Mouse (Mus musculus) myocyte (in vitro differentiated cells): ENCODE results near the gene Chmp2a. TPM values are rescaled to one million over a fixed set of nuclear protein-coding genes. Genes with fewer than 3 reads are reported as not detected.

ENCODE experiments used
- H3K27me3 ChIP-seq: one replicate; pipeline ENCODE4 v1.6.1; 2011; ENCODE audit not compliant: control insufficient read depth, insufficient read depth, insufficient read length
- H3K36me3 ChIP-seq: one replicate; pipeline ENCODE4 v1.6.1; 2011; ENCODE audit not compliant: control insufficient read depth, insufficient read depth
- H3K4me2 ChIP-seq: one replicate; pipeline ENCODE4 v1.6.1; 2011; ENCODE audit warnings: low read depth, control low read depth
- H3K4me3 ChIP-seq: one replicate; pipeline ENCODE4 v1.5.1; 2011; ENCODE audit warnings: mild to moderate bottlenecking, control low read depth, moderate library complexity
- H3K79me2 ChIP-seq: one replicate; pipeline ENCODE4 v1.6.1; 2011; ENCODE audit not compliant: control insufficient read depth, insufficient read depth
- H3ac ChIP-seq: one replicate; pipeline ENCODE4 v1.6.1; 2011; ENCODE audit not compliant: control insufficient read depth, insufficient read length
- CEBPB ChIP-seq: IDR thresholded peaks from 2 replicates; pipeline ENCODE4 v1.6.1; 2011; ENCODE audit warnings: mild to moderate bottlenecking, moderate library complexity; ENCODE audit not compliant: poor library complexity, insufficient read depth, severe bottlenecking
- E2F4 ChIP-seq: IDR thresholded peaks from one replicate; pipeline ENCODE4 v1.6.1; 2011; ENCODE audit warnings: mild to moderate bottlenecking, control low read depth, moderate library complexity; ENCODE audit not compliant: insufficient read depth
- MAX ChIP-seq: IDR thresholded peaks from one replicate; pipeline ENCODE4 v1.6.1; 2011; ENCODE audit warnings: low read depth, mild to moderate bottlenecking, control low read depth
- MYOD1 ChIP-seq, 3 experiments: IDR thresholded peaks; one replicate each; pipeline ENCODE4 v1.6.1; 2011; ENCODE audit warnings: control low read depth in 2 of 3, low read depth in 2 of 3, mild to moderate bottlenecking in 2 of 3, moderate library complexity in 1 of 3; ENCODE audit not compliant: insufficient read length in 2 of 3, control insufficient read depth in 1 of 3
- MYOG ChIP-seq, 3 experiments: IDR thresholded peaks; one replicate each; pipeline ENCODE4 v1.6.1; 2011; ENCODE audit warnings: control low read depth in 2 of 3, low read depth in 2 of 3, mild to moderate bottlenecking in 2 of 3; ENCODE audit not compliant: insufficient read length in 2 of 3, control insufficient read depth in 1 of 3, insufficient read depth in 1 of 3
- POLR2A ChIP-seq: IDR thresholded peaks from one replicate; pipeline ENCODE4 v1.6.1; 2011; ENCODE audit warnings: low read depth, mild to moderate bottlenecking, control low read depth, moderate library complexity; ENCODE audit not compliant: insufficient read length
- POLR2AphosphoS2 ChIP-seq: IDR thresholded peaks from one replicate; pipeline ENCODE4 v1.6.1; 2011; ENCODE audit warnings: low read depth, control low read depth; ENCODE audit not compliant: insufficient read length
- REST ChIP-seq: IDR thresholded peaks from one replicate; pipeline ENCODE4 v1.6.1; 2011; ENCODE audit warnings: mild to moderate bottlenecking, control low read depth, moderate library complexity; ENCODE audit not compliant: insufficient read depth, insufficient read length
- SRF ChIP-seq: IDR thresholded peaks from one replicate; pipeline ENCODE4 v1.6.1; 2011; ENCODE audit warnings: low read depth; ENCODE audit not compliant: control insufficient read depth, insufficient read length
- TCF12 ChIP-seq: IDR thresholded peaks from one replicate; pipeline ENCODE4 v1.6.1; 2011; ENCODE audit warnings: mild to moderate bottlenecking, control low read depth; ENCODE audit not compliant: poor library complexity, insufficient read depth, severe bottlenecking
- TCF3 ChIP-seq: IDR thresholded peaks from one replicate; pipeline ENCODE4 v1.6.1; 2011; ENCODE audit warnings: low read depth, control low read depth; ENCODE audit not compliant: insufficient read length
- USF1 ChIP-seq: IDR thresholded peaks from one replicate; pipeline ENCODE4 v1.6.1; 2011; ENCODE audit warnings: low read depth, mild to moderate bottlenecking, control low read depth, moderate library complexity
- polyA plus RNA-seq: library from polyadenylated mRNA; unstranded; fragments of >200 nt; fragmentation: generic; extraction: Trizol; gene quantifications from one replicate; pipeline ENCODE4 v1.2.1, GENCODE M21; 2012; ENCODE audit warnings: missing spikeins

Gene Chmp2a
- polyA plus RNA-seq, 1 experiment: 189 TPM

DNA sequence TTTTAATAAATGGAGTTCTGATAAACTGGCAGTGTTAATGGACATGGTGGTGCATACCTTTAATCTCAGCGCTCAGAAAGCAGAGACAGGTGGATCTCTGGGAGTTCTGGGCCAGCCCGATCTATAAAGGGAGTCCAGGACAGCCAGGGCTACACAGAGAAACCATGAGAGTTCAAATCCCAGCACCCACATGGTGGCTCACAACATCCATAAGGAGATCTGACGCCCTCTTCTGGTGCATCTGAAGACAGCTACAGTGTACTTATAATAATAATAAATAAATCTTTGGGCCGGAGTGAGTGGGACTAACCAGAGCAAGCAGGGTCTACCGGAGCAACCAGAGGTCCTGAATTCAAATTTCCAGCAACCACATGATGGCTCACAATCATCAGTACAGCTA is 31.2 kb downstream of the Chmp2a start:
- Histone ChIP-seq H3K27me3 (no peaks in the 10 kb centered on the region), H3ac (no peak overlapping the region), H3K4me3 (no peak overlapping the region), H3K36me3 (no peaks in the 10 kb centered on the region), H3K79me2 (peaks cover 4% of the 10 kb centered on the region), H3K4me2 (no peak overlapping the region)
- TF ChIP-seq TCF3: no peak
- no peak for TF ChIP-seq SRF
- TF ChIP-seq MAX: no peak

DNA sequence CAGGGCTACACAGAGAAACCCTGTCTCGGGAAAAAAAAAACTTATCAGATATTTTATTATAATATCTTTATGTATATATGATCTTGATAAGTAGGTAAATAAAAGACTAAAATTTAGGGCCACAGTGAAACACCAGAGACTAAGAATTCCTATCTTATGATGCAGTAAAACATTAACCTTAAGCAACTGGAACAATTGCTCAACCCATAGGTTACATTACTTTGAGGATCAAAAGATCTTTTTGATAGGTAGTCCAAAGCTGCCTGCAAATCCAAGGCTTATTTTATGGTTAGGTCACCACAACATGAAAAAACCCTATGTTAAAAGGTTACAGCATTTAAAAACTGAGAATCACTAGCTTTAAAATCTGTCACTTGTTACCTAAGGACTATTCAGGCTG is 33.0 kb downstream of the Chmp2a start:
- TF ChIP-seq TCF3 (no peak), USF1 (no peak), MAX (no peak), MYOG (IDR thresholded peaks at IDR 0.05; ENCODE audit: control insufficient read depth in 1 of 3, insufficient read depth in 1 of 3, insufficient read length in 2 of 3, low read depth in 2 of 3) (no peak), CEBPB (no peak), SRF (no peak), MYOD1 (IDR thresholded peaks at IDR 0.05; ENCODE audit: control insufficient read depth in 1 of 3, insufficient read length in 2 of 3, low read depth in 2 of 3) (no peak), REST (no peak), E2F4 (no peak), POLR2A (no peak), POLR2AphosphoS2 (no peak), TCF12 (no peak)
- Histone ChIP-seq H3K27me3 (no peaks in the 10 kb centered on the region), H3K4me3 (no peak overlapping the region)

DNA sequence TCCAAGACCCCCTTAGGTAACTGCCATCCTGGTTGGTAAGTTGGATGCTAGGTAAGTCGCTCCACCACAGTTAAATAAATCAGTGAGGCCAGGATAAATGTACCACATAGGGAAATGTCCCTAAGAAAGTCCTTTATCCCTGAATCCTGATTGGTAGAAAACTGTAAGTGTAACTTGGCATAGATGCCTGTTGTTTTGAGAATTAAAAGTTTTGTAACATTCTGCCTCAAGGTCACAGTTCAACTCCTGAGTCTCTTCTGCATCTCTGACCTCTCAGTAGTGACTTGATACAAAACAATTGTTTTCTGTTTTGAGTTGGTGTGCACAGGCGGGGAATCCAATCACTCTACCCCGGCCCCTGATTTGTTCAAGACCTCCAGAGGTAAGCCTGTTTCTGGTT is 35.8 kb downstream of the Chmp2a start, which contains the start of gene Trim28:
Trim28 (plus strand) TSS at position 264 of the 400 bp plus-strand sequence.
- Histone ChIP-seq H3K36me3 (no peaks in the 10 kb centered on the region), H3K79me2 (no peaks in the 10 kb centered on the region), H3K4me2 (no peak within 1 kb of the TSS), H3K4me3 (no peak within 1 kb of the TSS), H3ac (no peak within 1 kb of the TSS), H3K27me3 (no peaks in the 10 kb centered on the region)
- TF ChIP-seq MAX (no peak), POLR2AphosphoS2 (no peak), SRF (no peak), CEBPB (no peak), POLR2A (no peak), TCF12 (no peak), USF1 (no peak), E2F4 (no peak), MYOG (IDR thresholded peaks at IDR 0.05; ENCODE audit: control insufficient read depth in 1 of 3, insufficient read depth in 1 of 3, insufficient read length in 2 of 3, low read depth in 2 of 3) (no peak), TCF3 (no peak), REST (no peak), MYOD1 (IDR thresholded peaks at IDR 0.05; ENCODE audit: control insufficient read depth in 1 of 3, insufficient read length in 2 of 3, low read depth in 2 of 3) (no peak)

More for the DNA sequence above, 33.0 kb downstream of the Chmp2a start:
- H3K36me3 ChIP-seq: no peaks in the 10 kb centered on the region
- no peak overlapping the region for H3K4me2 ChIP-seq
- no peak overlapping the region for H3ac ChIP-seq
- no peaks in the 10 kb centered on the region for H3K79me2 ChIP-seq

DNA sequence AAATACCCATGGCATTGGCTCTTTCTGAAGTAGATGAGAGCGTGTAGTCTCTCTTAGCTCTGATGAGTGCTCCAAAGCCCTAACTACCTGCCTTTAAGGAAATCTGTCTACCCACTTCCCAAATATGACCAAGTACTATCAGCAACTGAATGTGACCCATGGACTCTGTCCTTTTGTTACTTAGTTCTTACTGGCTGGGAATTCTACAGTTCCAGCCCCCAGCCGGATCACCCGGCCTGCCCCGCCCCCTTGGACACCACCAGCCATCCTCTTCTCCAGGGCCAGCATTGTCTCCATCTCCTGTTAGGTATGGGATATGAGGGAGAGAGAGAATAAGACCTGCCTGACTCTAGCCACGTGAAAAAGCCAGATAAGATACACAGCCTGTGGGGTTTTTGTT is 36.6 kb downstream of the Chmp2a start, which contains the start of gene Slc27a5:
Slc27a5 (minus strand) TSS at position 140 of the 400 bp plus-strand sequence.
- H3K27me3 ChIP-seq: no peaks in the 10 kb centered on the region
- H3K4me3 ChIP-seq: no peak within 1 kb of the TSS
- no peaks in the 10 kb centered on the region for H3K36me3 ChIP-seq
- TF ChIP-seq REST: no peak
- TF ChIP-seq POLR2AphosphoS2: no peak
- no peak for TF ChIP-seq MYOG (IDR thresholded peaks at IDR 0.05; ENCODE audit: control insufficient read depth in 1 of 3, insufficient read depth in 1 of 3, insufficient read length in 2 of 3, low read depth in 2 of 3)
- no peak for TF ChIP-seq SRF
- no peak for TF ChIP-seq MYOD1 (IDR thresholded peaks at IDR 0.05; ENCODE audit: control insufficient read depth in 1 of 3, insufficient read length in 2 of 3, low read depth in 2 of 3)
- TF ChIP-seq MAX: no peak
- no peaks in the 10 kb centered on the region for H3K79me2 ChIP-seq
- no peak within 1 kb of the TSS for H3ac ChIP-seq
- no peak within 1 kb of the TSS for H3K4me2 ChIP-seq

DNA sequence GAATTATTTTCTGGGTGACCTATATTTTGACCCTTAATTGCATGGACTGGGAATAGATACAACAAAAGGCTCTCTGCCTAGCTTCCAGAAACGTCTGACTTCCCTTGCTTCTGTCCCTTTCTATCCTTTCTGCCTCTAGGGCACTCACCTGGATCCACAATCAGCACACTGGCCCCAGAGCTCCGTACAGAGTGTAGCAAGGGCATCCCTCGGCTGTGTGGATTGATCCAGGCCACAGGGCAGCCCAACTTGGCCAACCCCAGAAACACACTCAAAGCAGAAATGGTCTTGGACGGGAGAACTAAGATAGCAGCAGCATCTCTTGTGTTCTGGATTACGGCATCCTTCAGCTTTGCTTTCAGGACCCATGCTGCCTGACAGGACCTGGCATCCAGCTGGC is 37.4 kb downstream of the Chmp2a start:
- H3K79me2 ChIP-seq: no peaks in the 10 kb centered on the region
- no peak overlapping the region for H3K4me2 ChIP-seq
- no peak overlapping the region for H3ac ChIP-seq
- no peak for TF ChIP-seq POLR2A
- TF ChIP-seq MYOG (IDR thresholded peaks at IDR 0.05; ENCODE audit: control insufficient read depth in 1 of 3, insufficient read depth in 1 of 3, insufficient read length in 2 of 3, low read depth in 2 of 3): no peak
- TF ChIP-seq MYOD1 (IDR thresholded peaks at IDR 0.05; ENCODE audit: control insufficient read depth in 1 of 3, insufficient read length in 2 of 3, low read depth in 2 of 3): no peak
- TF ChIP-seq SRF: no peak
- TF ChIP-seq E2F4: no peak
- TF ChIP-seq TCF12: no peak
- TF ChIP-seq POLR2AphosphoS2: no peak
- no peak for TF ChIP-seq TCF3
- no peak for TF ChIP-seq MAX
- TF ChIP-seq CEBPB: no peak
- no peak for TF ChIP-seq REST
- no peak for TF ChIP-seq USF1
- no peaks in the 10 kb centered on the region for H3K27me3 ChIP-seq
- H3K36me3 ChIP-seq: no peaks in the 10 kb centered on the region
- no peak overlapping the region for H3K4me3 ChIP-seq
